Mouse (Mus musculus) neutrophil, adult 65 days (primary cell): ENCODE results near the gene Mre11a. TPM values are rescaled to one million over a fixed set of nuclear protein-coding genes. Genes with fewer than 3 reads are reported as not detected.

Source experiments
- total RNA-seq: library from RNA; stranded (reverse); gene quantifications from 2 replicates; pipeline ENCODE4 v1.2.4, GENCODE M21; 2023

Mre11a gene
- total RNA-seq, result 16.2 and 17.5 TPM in 2 replicates

GRCm38 (mm10) chr9:14784039-14785002, at the start of gene Mre11a, which contains the start of gene Ankrd49:
Mre11a (plus strand) TSS chr9:14784654.
Ankrd49 (minus strand) TSS chr9:14784856.

GRCm38 (mm10) chr9:14740151-14740924, 44.1 kb upstream of the Mre11a start, which contains the start of gene Piwil4:
Piwil4 (minus strand) TSS chr9:14740733.

GRCm38 (mm10) chr9:14752001-14752522, 32.4 kb upstream of the Mre11a start, which contains the start of gene Fut4:
Fut4 (minus strand) TSS chr9:14752393.

GRCm38 (mm10) chr9:14770803-14771471, 13.5 kb upstream of the Mre11a start, which contains the start of gene 1700012B09Rik:
1700012B09Rik (minus strand) TSS chr9:14771030.

GRCm38 (mm10) chr9:14859868-14860639, 75.6 kb downstream of the Mre11a start, which contains the start of gene Gpr83:
Gpr83 (plus strand) TSS chr9:14860210.

Other genes starting within 250 kb of the Mre11a start
- gene Amotl1, start 139.6 kb upstream of the Mre11a start, total RNA-seq, result 0.07 and 0.44 TPM in 2 replicates
- gene Piwil4, start 43.9 kb upstream of the Mre11a start, total RNA-seq, result not detected in 2 replicates
- gene Fut4, start 32.3 kb upstream of the Mre11a start, total RNA-seq, result 6.9 and 10.2 TPM in 2 replicates
- 2.9 and 3.8 TPM in 2 replicates for gene 1700012B09Rik, start 13.6 kb upstream of the Mre11a start, total RNA-seq
- gene Ankrd49, start 202 bp downstream of the Mre11a start, total RNA-seq, result 11.4 and 16.4 TPM in 2 replicates
- gene Gpr83, start 75.6 kb downstream of the Mre11a start, total RNA-seq, result not detected in 2 replicates
- not detected in 2 replicates for gene Izumo1r, start 119.3 kb downstream of the Mre11a start, total RNA-seq